Mouse (Mus musculus) liver, adult 2 months (tissue): ENCODE results near the gene Methig1.

Experiments
- CTCF ChIP-seq: fragments of 200-500 bp; IDR thresholded peaks from 2 replicates; pipeline ENCODE4 v1.5.1; 2011; ENCODE audit warnings: low read depth, low read length, control low read depth
- POLR2A ChIP-seq: fragments of 200-500 bp; IDR thresholded peaks from 2 replicates; pipeline ENCODE4 v1.6.1; 2011; ENCODE audit warnings: low read length, control low read depth; ENCODE audit not compliant: insufficient read depth; ENCODE audit errors: extremely low read depth

DNA sequence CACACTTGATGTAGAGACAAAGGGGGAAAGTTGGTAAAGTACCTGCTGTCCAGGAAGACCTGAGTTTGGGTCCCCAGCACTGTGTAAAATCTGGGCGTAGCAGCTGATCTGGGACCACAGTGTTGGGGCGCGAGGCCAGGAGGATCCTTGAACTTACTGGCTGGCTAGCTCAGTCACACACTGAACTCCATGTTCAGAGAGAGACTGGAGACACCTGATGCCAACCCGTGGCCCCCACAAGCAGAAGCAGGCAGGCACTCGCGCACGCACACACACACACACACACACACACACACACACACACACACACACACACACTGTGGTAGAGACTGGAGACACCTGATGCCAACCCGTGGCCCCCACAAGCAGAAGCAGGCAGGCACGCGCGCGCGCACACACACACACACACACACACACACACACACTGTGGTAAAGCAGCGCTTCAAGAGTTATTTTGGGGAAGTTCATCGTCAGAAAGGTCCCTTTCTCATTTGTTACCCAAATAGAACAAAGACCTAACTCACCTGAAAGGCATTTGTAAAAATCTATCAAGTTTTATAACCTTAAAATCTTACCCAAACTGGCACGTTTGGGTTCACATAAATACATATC lies 35.4 kb downstream of the Methig1 start:
- TF ChIP-seq CTCF (no peak), POLR2A (no peak)
